Mouse (Mus musculus): ENCODE data around the gene Srp68.

DNA sequence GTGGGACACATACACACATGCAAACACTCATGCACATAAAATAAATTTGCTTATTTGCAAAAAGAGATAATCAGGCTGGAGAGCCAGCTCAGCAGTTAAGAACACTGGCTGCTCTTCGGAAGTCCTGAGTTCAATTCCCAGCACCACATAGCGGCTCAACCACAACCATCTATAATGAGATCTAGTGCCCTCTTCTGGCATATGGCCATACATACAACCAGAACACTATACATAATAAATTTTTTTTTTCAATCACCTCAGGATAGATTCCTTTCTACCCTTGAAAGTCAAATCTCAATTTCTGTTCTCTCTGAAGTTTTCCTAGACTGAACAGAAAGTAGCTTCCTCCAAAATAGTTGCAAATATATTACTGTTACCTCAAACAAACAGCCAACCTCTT, 31.4 kb upstream of the Srp68 start:
- TF ChIP-seq POLR2A (IDR thresholded peaks at IDR 0.05; ENCODE audit: control insufficient read depth, low read depth, low read length), result no peak
- TF ChIP-seq CTCF (IDR thresholded peaks at IDR 0.05; ENCODE audit: control insufficient read depth, insufficient read depth, insufficient replicate concordance, low read depth, low read length), result no peak

All from testis, adult 2 months (tissue).